Mouse (Mus musculus) layer of hippocampus, adult 18-20 months (tissue): ENCODE results near the gene Tmem108. TPM values are rescaled to one million over a fixed set of nuclear protein-coding genes. Genes with fewer than 3 reads are reported as not detected.
A peak's percentile ranks its signal among the peaks of the same experiment; 100 is the strongest.

ENCODE experiments used
- DNase-seq, 2 experiments: peaks; one replicate each; pipeline ENCODE4 v3.0.0; 2022; ENCODE audit warnings: low spot score in 2 of 2
- long read RNA-seq: library from polyadenylated mRNA; stranded (forward); transcript quantifications from one replicate; pipeline ENCODE4 v2.0.0, GENCODE M21; 2021
- total RNA-seq, 2 experiments: library from RNA; stranded (reverse); gene quantifications; 2 replicates each; pipeline ENCODE4 v1.2.3; 2021

Gene Tmem108
- total RNA-seq = 10 to 100 TPM; 32.1 to 35.4 TPM
- long read RNA-seq, transcript Tmem108-204 (6 exons, 2,850 nt) = minor isoform, 10 of 53 reads
- long read RNA-seq, transcript Tmem108-203 (6 exons, 2,145 nt) = major isoform, 22 of 53 reads
- long read RNA-seq, partial matches to known transcripts = 7 of 53 reads
- long read RNA-seq, other reads (novel, unspliced or antisense) = 8 of 53 reads

- peak; percentile 91 to 94 for DNase-seq
These were observed at the start of gene Tmem108 for GRCm38 (mm10) chr9:103761647-103762084. TSS of gene Tmem108 (minus strand) at chr9:103761837.

DNA sequence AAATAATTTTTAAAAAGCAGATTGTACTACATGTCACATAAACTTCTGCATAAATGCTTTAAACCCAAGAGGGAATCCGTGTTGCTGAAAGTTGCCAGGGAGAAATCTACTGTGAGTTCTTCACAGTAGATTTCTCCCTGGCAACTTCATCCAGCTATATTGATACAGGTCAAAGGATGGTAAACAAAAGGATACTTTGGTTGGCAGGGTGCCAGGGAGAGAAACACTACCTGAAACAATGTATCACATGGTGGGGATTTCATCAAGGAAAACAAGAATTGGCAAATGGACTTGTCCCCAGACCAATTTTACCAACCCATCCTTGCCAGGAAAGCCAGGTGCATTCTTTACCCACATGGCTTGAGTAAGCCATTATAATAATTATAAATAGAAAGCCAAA lies 27.4 kb upstream of the Tmem108 start:
- no peak for DNase-seq

- no peak for DNase-seq
These were observed 22.5 kb upstream of the Tmem108 start for GRCm38 (mm10) chr9:103784156-103784555.

- peak; percentile 16 to 40 for DNase-seq
These were observed 21.6 kb upstream of the Tmem108 start for GRCm38 (mm10) chr9:103783276-103783675.

- no peak for DNase-seq
These were observed 20.7 kb upstream of the Tmem108 start for GRCm38 (mm10) chr9:103782306-103782705.

DNA sequence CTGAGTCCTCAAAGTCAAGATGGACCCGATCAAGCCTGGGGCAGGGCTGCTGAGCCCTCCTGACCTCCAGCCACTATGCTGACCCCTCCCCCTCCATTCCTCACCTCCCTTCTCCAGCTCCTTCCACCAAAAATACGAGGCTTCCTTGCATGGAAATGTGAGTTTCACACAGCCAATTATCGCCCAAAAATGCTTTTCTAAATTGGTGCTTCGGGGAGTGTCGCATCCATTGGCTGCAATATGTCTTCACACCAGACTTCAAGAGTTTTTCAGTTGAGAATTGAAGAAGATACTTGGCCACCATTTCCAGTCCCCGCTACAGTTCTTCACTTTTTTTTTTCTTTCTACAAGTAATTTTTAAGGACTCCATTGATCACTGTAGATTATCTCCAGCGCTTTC lies 19.8 kb upstream of the Tmem108 start:
- no peak for DNase-seq

GRCm38 (mm10) chr9:103780598-103780997 lies 19.0 kb upstream of the Tmem108 start:
- DNase-seq = no peak

GRCm38 (mm10) chr9:103778185-103778584 lies 16.5 kb upstream of the Tmem108 start:
- no peak for DNase-seq

DNA sequence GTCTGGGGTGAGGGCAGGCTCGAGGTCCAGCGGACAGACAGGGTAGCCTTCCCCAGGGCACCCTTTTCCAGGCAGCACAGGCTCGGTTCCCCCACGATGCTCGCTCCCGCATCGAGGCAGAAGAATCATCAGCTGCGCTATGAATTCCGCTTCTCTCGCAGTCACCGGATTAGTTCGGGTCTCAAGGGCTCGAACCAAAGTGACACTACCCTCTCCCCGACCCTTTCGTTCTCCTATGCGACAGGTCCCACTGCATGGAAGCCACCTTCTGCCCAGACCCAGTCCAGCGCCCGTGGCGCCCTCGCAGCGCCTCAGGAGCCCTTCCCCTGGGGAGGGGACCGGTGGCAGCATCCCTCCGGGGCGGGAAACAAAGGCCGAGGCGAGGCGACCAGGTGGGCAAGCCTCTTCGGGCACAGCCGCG lies 476 bp downstream of the Tmem108 start:
- DNase-seq = peak; percentile 28 to 29

GRCm38 (mm10) chr9:103760356-103760755 lies 1.3 kb downstream of the Tmem108 start:
- DNase-seq = no peak

DNA sequence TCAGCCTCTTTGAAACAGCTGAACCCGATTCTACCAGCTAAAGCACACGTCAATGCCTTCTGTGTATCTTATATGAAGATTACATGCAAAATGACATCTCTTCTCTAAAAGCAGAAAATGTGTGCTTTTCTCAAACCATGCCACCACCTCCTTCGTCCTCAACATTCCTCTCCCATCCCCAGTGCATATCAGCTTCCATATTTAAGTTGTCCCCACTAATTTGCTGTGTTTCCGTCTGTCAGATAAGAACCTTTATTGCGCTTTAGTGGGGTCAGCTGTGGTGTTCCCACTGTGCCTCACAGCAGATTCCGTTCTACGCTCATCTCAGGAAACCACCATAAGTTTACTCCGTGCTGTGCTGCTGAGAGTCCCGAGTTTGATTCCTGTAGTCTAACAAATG lies 1.8 kb downstream of the Tmem108 start:
- no peak for DNase-seq

DNA sequence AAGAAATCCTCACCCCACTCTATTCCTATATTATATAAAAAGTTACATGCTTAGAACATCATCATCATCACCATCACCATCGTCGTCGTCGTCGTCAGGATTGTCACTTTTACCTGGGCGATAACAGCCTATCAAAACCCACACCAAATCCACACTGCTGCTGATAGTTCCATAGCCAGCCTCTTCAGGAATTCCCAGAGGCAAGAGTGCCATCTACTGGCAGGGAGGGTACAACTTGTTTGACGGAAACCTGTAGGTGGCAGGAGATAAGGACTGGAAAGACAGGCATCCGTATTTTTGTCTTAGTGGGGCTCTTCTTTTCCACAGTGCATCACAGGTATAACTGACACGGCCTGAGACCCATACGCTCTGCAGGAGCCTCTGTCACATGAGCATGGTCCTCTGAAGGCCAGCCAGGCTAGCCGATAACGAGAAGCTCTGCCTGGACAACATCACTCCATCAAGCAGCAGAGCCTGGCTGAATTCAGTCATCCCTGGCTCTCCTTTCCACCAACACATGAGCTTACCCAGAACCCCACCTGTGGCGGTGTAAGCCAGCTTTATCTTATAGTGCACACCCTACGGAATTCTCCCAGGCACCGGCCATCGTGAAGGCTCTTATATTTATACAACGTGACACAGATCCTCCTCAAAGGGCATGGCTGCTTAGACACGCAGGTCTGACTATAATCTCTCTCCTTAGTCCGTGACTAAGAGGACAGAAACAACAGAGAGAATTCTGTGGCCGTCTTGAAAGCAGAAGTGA lies 2.5 kb downstream of the Tmem108 start:
- peak; percentile 79 to 93 for DNase-seq

GRCm38 (mm10) chr9:103758246-103758645 lies 3.4 kb downstream of the Tmem108 start:
- DNase-seq = no peak

DNA sequence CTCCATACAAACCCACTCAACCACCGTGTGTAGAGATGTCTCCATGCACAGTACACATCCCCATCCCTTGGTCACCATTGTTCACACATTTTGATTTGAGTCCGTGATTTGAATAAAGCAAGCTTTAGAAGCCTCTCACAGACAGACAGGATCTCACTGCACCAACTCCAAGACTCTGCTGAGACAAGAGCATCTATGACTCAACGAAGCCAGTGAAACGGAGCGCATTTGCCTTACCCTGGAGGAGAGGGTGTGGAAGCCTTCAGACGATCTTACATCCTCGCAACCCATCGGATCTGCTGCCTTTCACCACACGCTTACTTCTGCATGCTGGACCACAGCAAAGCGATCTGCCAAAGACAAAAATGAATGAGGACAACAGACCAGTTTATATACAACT lies 9.0 kb downstream of the Tmem108 start:
- no peak for DNase-seq

DNA sequence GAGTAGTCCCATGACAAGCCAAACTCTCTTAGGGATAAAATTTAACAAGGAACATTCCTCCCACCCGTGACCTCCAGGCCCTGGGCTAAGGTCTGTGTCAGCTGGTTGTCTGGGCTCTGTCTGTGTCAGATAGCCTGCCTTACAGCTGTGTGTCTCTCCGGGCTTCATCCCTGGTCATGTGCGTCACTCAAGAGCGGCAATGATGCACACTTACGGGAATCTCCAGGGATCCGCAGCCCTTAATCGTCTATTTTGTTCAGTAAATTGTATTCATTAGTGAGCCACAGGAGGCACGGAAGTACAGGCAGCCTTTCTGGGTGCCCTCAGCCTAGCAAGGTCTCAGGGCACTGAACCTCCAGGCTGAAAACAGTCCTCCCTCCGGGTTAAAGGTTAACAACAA lies 10.1 kb downstream of the Tmem108 start:
- DNase-seq = no peak

DNA sequence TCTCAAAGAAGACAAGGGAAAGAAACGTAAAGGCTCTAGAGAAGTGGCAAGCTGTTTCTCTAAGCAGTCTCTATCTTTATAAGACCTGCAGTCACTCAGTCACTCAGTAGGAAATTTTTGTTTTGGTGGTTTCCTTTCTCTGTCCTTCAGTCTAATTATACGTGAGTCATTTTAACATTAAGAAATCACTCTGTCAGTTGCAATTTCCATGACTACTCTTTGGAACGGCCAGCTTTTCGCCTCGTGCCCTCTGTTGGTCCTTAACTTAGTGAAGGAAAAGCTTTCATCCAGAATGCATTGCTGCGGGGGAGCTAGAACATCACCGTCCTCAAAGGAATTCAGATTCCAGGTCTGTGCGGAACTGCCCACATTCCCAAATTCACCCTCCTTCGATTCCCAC lies 11.1 kb downstream of the Tmem108 start:
- DNase-seq = no peak

- DNase-seq = no peak
These were observed 15.0 kb downstream of the Tmem108 start for GRCm38 (mm10) chr9:103746598-103746997.

- no peak for DNase-seq
These were observed 21.5 kb downstream of the Tmem108 start for GRCm38 (mm10) chr9:103740145-103740544.

- DNase-seq = no peak
These were observed 22.6 kb downstream of the Tmem108 start for GRCm38 (mm10) chr9:103739062-103739461.

- DNase-seq = no peak
These were observed 31.9 kb downstream of the Tmem108 start for GRCm38 (mm10) chr9:103729716-103730115.

DNA sequence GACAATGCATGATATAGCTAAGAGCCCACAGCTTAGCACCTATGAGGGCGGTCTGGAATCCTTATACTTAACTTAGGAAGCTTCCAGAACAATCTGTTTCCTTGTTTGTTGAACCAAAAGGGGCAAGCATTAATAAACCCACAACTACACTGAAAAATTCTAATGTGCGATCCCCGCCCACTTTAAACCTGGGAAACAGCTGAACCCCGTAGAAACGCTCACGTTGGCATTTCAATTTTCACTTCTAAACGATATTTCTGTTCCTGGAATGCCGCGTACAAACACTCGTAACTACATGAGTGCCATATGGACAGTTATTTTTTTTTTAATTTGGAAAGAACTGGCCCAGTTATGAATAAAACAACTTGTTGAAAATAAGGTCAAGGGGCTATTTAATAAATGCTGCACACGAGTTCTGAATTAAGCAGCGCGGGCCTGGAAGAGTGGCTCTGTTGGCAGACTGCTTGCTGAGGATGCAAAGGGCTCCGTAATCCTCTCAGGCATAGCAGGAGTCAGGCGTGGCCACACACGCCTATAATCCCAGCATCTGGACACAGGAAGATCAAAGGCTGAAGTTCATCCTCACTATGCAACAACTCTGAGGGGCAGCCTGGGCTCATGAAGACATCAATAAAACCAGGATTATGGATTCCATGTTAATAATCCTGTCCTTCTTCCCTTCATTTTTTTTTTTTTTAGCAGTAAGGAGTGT lies 34.7 kb downstream of the Tmem108 start:
- DNase-seq = peak; percentile 39 to 81

GRCm38 (mm10) chr9:103725497-103725896 lies 36.1 kb downstream of the Tmem108 start:
- DNase-seq = no peak
